ENCODE assay signal across 13 mouse cellular contexts in the genomic region with DNA sequence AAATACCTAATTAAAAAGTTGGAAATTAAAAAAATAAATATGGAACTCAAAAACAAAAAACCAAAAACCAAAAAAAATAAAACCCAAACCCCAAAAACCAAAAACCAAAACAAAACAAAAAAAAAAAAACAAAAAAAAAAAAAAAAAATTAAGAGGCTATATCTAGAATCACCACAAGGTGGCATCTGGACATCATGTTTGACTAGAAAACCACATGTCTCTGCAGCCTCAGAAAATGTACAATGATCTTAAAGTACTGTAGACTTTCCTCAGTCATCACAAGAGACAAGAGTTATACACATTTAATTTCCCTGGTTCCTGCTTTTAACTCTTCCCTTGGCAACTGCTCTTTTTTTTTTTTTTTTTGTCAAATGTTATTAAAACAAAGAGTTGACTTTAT. TPM values are rescaled to one million over a fixed set of nuclear protein-coding genes. Genes with fewer than 3 reads are reported as not detected.
DNase-seq lines count a peak whose midpoint lies in the region; ATAC-seq and TF ChIP-seq lines count a peak whose summit lies in the region.
"Had no signal": no experiment of that assay in that cellular context is flagged by ENCODE, and none has a peak within 500 bp of the region (broad histone marks: within the 10 kb centered on the region; RNA-seq: fewer than 3 reads in every experiment).

No protein-coding gene starts in this region.

- DNase-seq in limb, embryonic 14.5 days (ENCODE audit: low spot score): peak; percentile 13
- DNase-seq in limb, embryonic 10.5 days (ENCODE audit: low spot score): no peak
- peak; percentile 20 for DNase-seq in ZHBTc4 (ENCODE audit: low read depth, low spot score)
- no peak for DNase-seq in right cerebral cortex, adult 2 months (ENCODE audit: low spot score in 2 of 2)
- no peak for DNase-seq in thymus, adult 2 months
- DNase-seq: cerebellum, adult 11-12 months had no signal

- no peaks in the 10 kb centered on the region for H3K4me1 ChIP-seq in limb, embryonic 14.5 days (ENCODE audit: control insufficient read depth, insufficient read depth, low read length)
- no peaks in the 10 kb centered on the region for H3K4me1 ChIP-seq in limb, embryonic 10.5 days
- no peaks in the 10 kb centered on the region for H3K4me1 ChIP-seq in E14TG2a.4 (replicated peaks; ENCODE audit: low read depth, low read length)
- H3K4me1 ChIP-seq in thymus, adult 2 months (replicated peaks; ENCODE audit: control insufficient read depth, insufficient read depth, low read length): no peaks in the 10 kb centered on the region
- H3K4me1 ChIP-seq: liver, embryonic 12.5 days had no signal

- no peak overlapping the region for H3K4me2 ChIP-seq in limb, embryonic 14.5 days (replicated peaks; ENCODE audit: low read depth, low read length, severe bottlenecking)
- H3K4me2 ChIP-seq: liver, embryonic 12.5 days; midbrain, embryonic 11.5 days had no signal

- no peaks in the 10 kb centered on the region for H3K36me3 ChIP-seq in limb, embryonic 14.5 days (ENCODE audit: control insufficient read depth, insufficient read depth, low read length)
- no peaks in the 10 kb centered on the region for H3K36me3 ChIP-seq in limb, embryonic 10.5 days
- no peaks in the 10 kb centered on the region for H3K36me3 ChIP-seq in E14TG2a.4 (ENCODE audit: insufficient read depth, low read length)
- H3K36me3 ChIP-seq in thymus, adult 2 months (ENCODE audit: control insufficient read depth, insufficient read depth, low read length): no peaks in the 10 kb centered on the region
- H3K36me3 ChIP-seq: liver, embryonic 12.5 days had no signal

- no peak overlapping the region for H3K4me3 ChIP-seq in limb, embryonic 14.5 days (replicated peaks; ENCODE audit: low read length)
- no peak overlapping the region for H3K4me3 ChIP-seq in limb, embryonic 10.5 days
- H3K4me3 ChIP-seq in E14TG2a.4 (replicated peaks; ENCODE audit: low read length): no peak overlapping the region
- no peak overlapping the region for H3K4me3 ChIP-seq in thymus, adult 2 months (ENCODE audit: control insufficient read depth, insufficient read depth, low read length)
- H3K4me3 ChIP-seq: liver, embryonic 12.5 days had no signal

- ATAC-seq in limb, embryonic 14.5 days (ENCODE audit: low FRiP score, low read depth): no peak
- peak; percentile 71; the same call in 1 of the 2 replicates for ATAC-seq in megakaryocyte-erythroid progenitor cell, adult 5-6 weeks (replicated peaks; ENCODE audit: low FRiP score, low TSS enrichment, poor library complexity, severe bottlenecking)
- ATAC-seq: liver, embryonic 12.5 days had no signal

- TF ChIP-seq POLR2A in limb, embryonic 14.5 days (IDR thresholded peaks at IDR 0.05; ENCODE audit: borderline replicate concordance, extremely low read depth, insufficient read depth, insufficient read length): no peak
- TF ChIP-seq POLR2A in thymus, adult 2 months (IDR thresholded peaks at IDR 0.05; ENCODE audit: control insufficient read depth, extremely low read depth, insufficient read depth, low read length, poor library complexity): no peak

- H3K27me3 ChIP-seq in limb, embryonic 14.5 days (ENCODE audit: control insufficient read depth, insufficient read depth, low read length): no peaks in the 10 kb centered on the region
- no peaks in the 10 kb centered on the region for H3K27me3 ChIP-seq in limb, embryonic 10.5 days (ENCODE audit: low read depth, poor library complexity, severe bottlenecking)
- no peaks in the 10 kb centered on the region for H3K27me3 ChIP-seq in E14TG2a.4 (ENCODE audit: insufficient read depth, low read length)
- no peaks in the 10 kb centered on the region for H3K27me3 ChIP-seq in thymus, adult 2 months (ENCODE audit: control insufficient read depth, insufficient read depth, low read length)
- H3K27me3 ChIP-seq: liver, embryonic 12.5 days had no signal

- H3K27ac ChIP-seq in limb, embryonic 14.5 days (replicated peaks; ENCODE audit: low read depth, low read length): no peak overlapping the region
- no peak overlapping the region for H3K27ac ChIP-seq in limb, embryonic 10.5 days
- H3K27ac ChIP-seq in thymus, adult 2 months (ENCODE audit: control insufficient read depth, insufficient read depth, low read length): no peak overlapping the region
- H3K27ac ChIP-seq: liver, embryonic 12.5 days had no signal

- no peaks in the 10 kb centered on the region for H3K9me3 ChIP-seq in limb, embryonic 14.5 days (ENCODE audit: control insufficient read depth, low read length)
- no peaks in the 10 kb centered on the region for H3K9me3 ChIP-seq in limb, embryonic 10.5 days (replicated peaks)
- H3K9me3 ChIP-seq in E14TG2a.4 (ENCODE audit: low read length): no peaks in the 10 kb centered on the region
- H3K9me3 ChIP-seq: liver, embryonic 12.5 days had no signal

- TF ChIP-seq CTCF in E14TG2a.4 (conservative IDR thresholded peaks at IDR 0.05; ENCODE audit: low read length): peak; percentile 48
- no peak for TF ChIP-seq CTCF in thymus, adult 2 months (IDR thresholded peaks at IDR 0.05; ENCODE audit: borderline replicate concordance, control insufficient read depth, extremely low read depth, insufficient read depth, low read length, poor library complexity)

- no peak overlapping the region for H3K9ac ChIP-seq in limb, embryonic 14.5 days (ENCODE audit: low read depth, low read length, severe bottlenecking)
- H3K9ac ChIP-seq: liver, embryonic 12.5 days had no signal

RNA-seq across cellular contexts. Expression of a gene that starts 27.1 kb away (rescaled TPM):
- not detected in 2 replicates for polyA plus RNA-seq in limb, embryonic 14.5 days (2012; rRNA removed)
- polyA plus RNA-seq in limb, embryonic 14.5 days (2014; fragmentation: Nextera tagmentation; extraction: Ambion mirVana): not detected in 2 replicates
- not detected in 2 replicates for polyA plus RNA-seq in limb, embryonic 10.5 days (2016; fragmentation: Nextera tagmentation; extraction: Ambion mirVana)
- total RNA-seq in megakaryocyte-erythroid progenitor cell, adult 5-6 weeks (2014; fragmentation: Nextera tagmentation): not detected in 2 replicates
- not detected in 2 replicates for total RNA-seq in megakaryocyte-erythroid progenitor cell, adult 5-6 weeks (2017)
- not detected in 2 replicates for polyA plus RNA-seq in thymus, adult 2 months (2012; rRNA removed)
- total RNA-seq: layer of hippocampus, postnatal 10 days had no signal
- polyA plus RNA-seq: intestine, embryonic 14.5 days; liver, embryonic 12.5 days; midbrain, embryonic 11.5 days; urinary bladder, adult 2 months had no signal

RNA-seq across cellular contexts. Expression of a gene that starts 27.1 kb away (rescaled TPM):
- polyA plus RNA-seq in limb, embryonic 14.5 days (2012; rRNA removed): not detected in 2 replicates
- polyA plus RNA-seq in limb, embryonic 14.5 days (2014; fragmentation: Nextera tagmentation; extraction: Ambion mirVana): not detected in 2 replicates
- not detected in 2 replicates for polyA plus RNA-seq in limb, embryonic 10.5 days (2016; fragmentation: Nextera tagmentation; extraction: Ambion mirVana)
- not detected in 2 replicates for total RNA-seq in megakaryocyte-erythroid progenitor cell, adult 5-6 weeks (2014; fragmentation: Nextera tagmentation)
- total RNA-seq in megakaryocyte-erythroid progenitor cell, adult 5-6 weeks (2017): not detected in 2 replicates
- polyA plus RNA-seq in thymus, adult 2 months (2012; rRNA removed): not detected in 2 replicates
- total RNA-seq: layer of hippocampus, postnatal 10 days had no signal
- polyA plus RNA-seq: intestine, embryonic 14.5 days; liver, embryonic 12.5 days; midbrain, embryonic 11.5 days; urinary bladder, adult 2 months had no signal

Comparison
In these comparisons a context has a peak if more than half of its experiments do, and no peak if none do; other contexts are left out.
1. DNase-seq: peak in limb, embryonic 14.5 days (single experiment) and ZHBTc4 (single experiment); none in limb, embryonic 10.5 days (single experiment), right cerebral cortex, adult 2 months (0 of 2) and thymus, adult 2 months (single experiment).